Mouse (Mus musculus) embryo, embryonic 9.5 days (tissue): ENCODE measurements around the gene Soat2.

Source experiments
- DNase-seq: peaks from one replicate; pipeline ENCODE4 v3.0.0-alpha.2; 2017; ENCODE audit errors: extremely low spot score

Soat2 gene

DNA sequence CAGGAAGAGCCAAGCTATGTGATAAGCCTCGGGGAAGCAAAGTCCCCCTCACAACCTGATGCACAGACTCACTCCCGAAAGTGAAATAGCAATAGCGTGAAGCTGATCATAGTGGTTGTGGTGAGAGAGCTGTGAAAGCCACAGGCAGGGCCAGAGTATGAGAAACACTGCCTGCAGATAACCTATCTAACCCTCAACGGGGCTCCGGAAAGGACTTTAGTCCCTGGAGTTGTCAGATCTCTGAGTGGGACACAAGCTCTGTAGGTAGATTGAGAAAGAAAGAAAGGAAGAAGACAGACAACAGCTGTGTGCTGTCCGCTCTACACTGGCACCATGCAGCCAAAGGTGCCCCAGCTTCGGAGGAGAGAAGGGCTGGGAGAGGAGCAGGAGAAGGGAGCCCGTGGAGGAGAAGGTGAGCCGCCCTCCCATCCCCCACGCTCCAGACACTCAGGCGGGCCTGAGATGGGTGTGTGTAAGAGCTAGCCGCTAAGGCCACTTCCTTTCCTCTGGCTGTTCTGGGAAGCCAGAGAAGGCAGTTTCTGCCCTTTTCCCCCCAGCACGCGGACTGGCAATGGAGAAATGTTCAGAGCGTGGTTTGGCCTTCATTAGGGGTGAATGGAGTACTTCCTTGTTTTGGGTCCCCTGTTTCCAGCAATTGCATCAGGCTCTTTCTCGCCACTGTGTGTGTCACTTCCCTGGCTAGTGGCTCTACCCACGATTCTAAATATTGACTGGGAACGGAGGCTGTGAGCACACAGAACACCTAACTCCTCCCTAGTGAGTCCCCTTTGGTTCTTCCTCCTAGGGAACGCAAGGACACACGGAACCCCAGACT, at the start of gene Soat2:
Soat2 (plus strand) TSS at position 226 of the 835 bp plus-strand sequence.
- no peak for DNase-seq

DNA sequence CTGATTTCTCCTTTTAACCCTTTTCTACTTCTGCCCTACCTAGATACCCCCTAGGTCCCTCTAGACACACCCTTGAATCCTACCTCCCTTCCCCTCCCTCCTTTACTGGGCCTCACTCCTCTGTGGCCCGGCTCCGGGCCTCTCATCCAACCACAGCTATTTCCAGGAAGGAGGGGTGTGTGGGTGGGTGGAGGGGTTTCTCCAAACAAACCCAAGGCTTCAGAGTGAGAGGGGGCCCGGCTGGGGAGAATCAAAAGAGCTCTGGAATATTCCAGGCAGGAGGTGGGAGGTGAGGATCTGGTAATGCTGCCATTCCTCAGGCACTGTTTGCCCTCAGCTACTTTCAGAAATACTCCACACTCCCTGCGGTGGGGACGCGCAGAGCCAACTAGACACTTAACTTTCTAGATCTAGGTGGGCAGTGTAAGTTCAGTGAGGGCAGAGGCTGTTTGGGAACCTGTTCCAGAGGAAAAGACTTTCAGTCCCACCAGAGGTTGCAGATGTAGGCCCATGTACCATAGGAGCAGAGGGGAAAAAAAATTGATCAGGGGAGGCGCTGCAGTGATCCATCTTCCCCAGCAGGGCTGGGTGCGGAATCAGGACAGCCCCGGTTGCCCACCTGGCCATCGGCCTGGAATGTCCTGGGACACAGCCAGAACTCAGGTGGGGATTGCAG, 49.2 kb upstream of the Soat2 start:
- peak; percentile 23 for DNase-seq

DNA sequence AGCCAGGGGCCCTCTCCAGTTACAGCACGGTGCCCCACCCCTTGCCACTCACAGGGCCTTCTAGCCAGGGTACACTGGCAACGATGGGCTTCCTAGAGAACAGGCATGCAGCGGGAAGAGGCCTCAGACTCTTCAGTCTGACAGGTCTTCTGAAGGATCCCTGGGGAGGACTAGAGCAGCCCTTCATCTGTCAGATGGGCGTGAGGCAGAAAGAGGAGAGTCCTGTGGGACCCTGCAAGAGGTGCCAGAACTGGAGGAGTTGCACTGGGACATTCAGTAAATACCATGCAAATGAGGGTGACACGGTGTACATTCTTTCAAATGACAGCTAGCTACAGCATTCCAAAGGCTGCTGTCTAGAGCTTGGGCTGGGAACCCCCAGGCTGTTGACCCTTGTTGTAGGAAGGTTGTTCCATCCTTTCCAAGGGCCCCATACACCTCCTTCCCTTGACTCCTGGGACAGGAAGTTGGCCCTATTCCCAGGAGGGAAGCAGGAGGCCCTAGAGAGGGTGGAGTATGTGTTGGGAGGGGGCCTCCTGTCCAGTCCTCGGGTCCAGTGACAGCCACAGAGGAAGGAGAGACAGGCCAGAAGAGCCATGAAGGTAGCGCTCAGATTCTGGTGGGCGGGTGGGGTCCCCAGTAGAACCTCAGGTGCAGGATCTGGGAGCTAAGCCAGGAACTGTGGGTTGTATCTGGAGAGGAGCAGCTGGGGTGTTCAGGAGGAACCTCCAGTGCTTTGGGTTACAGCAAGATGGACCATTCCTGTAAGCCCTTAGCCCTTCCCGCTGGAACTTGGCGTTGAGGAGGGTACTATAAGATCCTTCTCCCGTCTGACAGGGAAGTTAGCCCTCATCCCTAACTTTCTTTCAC, 48.4 kb upstream of the Soat2 start:
- no peak for DNase-seq

GRCm38 (mm10) chr15:102102548-102103121, 47.7 kb upstream of the Soat2 start:
- DNase-seq, result no peak

GRCm38 (mm10) chr15:102103371-102103946, 46.9 kb upstream of the Soat2 start:
- DNase-seq, result peak; percentile 68

- DNase-seq, result peak; percentile 57
These were observed 46.3 kb upstream of the Soat2 start for GRCm38 (mm10) chr15:102103947-102104555.

DNA sequence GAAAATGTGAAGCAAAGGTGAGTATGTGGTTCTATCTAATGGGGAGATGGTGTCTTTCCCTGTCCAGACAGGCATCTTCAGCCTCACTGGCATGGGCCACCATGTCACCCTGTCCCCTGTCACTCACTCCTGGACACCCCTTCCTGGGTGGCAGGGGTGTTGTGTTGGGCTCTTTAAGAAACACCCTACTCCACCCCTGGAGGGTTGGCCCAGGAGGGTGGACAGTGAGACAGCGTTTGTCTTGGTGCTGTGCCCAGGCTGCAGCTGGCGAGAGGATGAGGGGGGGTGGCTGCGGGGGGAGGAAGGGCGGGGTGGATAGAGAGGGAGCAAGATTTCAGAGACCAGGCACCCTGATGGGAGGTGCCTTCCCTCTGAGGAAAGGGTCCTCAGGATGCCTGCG, 45.0 kb upstream of the Soat2 start:
- no peak for DNase-seq

GRCm38 (mm10) chr15:102105764-102106730, 44.3 kb upstream of the Soat2 start:
- peak; percentile 47 for DNase-seq

DNA sequence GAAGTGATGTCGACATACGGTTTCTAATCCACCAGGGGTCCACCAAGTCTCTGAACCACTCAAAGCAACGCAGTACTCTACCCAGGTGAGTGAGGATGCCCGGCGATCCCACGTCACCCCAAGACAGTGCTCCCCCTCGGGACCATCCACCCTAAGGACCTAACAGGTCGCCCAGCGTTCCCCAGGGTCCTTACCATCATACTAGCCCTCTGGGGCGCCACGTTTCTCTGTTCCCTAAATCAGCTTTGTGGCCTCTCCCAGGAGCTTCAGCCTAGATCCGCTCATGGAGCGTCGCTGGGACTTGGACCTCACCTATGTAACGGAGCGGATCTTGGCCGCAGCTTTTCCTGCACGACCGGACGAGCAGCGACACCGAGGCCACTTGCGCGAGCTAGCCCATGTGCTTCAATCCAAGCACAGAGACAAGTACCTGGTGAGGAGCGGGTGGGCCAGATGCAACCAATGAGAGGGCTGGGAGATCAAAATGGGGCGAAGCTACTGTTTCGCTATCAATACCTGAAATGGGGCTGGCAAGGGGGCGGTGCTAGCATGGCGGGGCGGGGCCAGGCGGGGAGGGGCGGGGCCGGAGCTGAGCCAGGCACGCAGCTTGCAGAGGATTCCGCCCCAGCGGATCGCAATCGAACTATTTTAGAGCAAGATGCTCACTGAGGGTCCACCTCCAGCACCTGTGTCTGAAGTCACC, 43.4 kb upstream of the Soat2 start:
- DNase-seq, result peak; percentile 59

- DNase-seq, result peak; percentile 69
These were observed 42.4 kb upstream of the Soat2 start for GRCm38 (mm10) chr15:102107689-102108573.

DNA sequence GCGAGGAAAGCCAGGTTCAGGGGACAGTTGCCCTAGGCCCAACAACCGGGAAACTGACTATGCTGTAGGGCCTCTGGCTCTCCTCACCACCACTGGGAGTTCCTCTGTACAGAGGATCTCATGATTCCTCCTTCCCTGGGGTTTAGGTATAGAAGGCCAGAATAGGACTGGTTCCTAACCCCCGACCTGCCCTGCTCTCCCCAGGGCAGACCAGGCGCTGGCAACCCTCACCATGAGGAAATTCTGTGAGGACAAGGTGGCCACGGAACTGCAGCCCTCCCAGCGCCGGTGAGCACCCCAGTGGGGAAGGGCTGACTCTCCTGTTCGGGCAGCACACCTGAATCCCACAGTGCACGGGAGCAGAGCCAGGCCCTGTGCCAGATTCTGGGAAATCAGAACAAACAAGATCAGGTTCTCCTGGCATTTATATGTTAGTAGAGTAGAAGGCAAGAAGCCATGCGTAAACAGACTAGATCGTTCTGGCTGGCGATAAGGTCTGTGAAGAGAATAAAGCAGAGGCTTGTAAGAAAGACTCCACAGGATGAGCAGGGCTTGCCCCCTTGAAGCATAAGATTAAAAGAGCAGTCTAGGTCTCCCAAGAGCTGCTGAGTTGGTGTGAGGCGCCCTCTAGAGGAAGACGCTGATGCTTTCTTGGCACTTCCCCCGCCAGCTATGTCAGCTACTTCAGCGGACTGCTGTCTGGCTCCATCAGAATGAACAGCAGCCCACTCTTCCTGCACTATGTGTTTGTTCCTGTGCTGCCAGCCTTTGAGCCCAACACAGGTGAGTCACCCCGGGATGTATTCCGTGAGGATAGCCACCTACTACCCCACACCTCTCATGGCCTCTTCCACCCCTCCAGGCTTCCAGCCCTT, 41.4 kb upstream of the Soat2 start:
- DNase-seq, result peak; percentile 76

DNA sequence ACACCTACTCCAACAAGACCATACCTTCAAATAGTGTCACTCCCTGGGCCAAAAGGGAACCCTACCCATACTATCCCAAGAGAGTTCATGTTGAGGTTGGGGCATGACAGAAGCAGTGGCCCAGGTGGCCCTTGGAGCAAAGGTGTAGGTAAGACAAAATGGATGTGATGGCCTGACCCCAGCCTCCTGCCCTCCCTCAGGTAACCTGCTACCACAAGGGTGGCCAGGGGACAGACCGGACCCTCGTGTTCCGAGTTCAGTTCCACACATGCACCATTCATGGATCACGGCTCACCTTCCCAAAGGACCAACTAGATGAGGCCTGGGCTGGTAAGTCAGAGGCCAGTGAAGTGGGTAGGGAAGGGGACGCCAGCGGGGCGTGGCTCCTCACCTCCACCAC, 40.1 kb upstream of the Soat2 start:
- no peak for DNase-seq

DNA sequence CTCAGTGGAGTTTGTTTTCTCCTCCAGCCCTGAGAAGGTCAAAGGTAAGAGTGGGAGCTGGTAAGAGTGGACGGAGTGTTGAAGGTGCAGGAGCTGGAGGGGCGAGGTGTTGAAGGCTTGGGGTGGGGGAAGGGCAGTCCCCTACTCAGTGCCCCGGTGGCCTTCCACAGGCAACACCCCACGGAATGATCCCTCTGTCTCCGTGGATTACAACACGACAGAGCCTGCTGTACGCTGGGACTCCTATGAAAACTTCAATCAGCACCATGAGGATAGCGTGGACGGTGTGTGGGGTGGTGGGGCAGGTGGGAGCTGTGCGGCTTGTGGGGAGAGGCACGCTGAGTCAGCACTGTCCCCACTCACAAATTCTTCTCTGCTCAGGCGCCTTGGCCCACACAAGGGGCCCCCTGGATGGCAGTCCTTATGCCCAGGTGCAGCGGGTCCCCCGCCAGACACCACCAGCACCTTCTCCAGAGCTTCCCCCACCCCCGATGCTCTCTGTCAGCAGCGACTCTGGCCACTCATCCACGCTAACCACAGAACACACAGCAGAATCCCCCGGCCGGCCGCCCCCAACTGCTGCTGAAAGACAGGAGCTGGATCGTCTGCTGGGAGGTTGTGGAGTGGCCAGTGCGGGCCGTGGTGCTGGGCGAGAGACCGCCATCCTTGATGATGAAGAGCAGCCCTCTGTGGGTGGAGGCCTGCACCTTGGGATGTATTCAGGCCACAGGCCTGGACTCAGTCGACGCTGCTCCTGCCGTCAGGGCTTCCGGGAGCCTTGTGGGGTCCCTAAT, 39.4 kb upstream of the Soat2 start:
- no peak for DNase-seq

DNA sequence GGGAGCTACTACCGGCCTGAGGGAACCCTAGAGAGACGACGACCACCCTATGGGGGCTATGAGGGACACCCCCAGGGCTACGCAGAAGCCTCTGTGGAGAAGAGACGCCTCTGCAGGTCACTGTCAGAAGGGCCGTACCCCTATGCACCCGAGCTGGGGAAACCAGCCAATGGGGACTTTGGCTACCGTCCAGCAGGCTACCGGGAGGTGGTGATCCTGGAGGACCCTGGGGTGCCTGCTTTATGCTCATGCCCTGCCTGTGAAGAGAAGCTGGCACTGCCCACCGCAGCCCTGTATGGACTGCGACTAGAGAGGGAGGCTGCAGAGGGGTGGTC, 38.9 kb upstream of the Soat2 start:
- DNase-seq, result no peak

DNA sequence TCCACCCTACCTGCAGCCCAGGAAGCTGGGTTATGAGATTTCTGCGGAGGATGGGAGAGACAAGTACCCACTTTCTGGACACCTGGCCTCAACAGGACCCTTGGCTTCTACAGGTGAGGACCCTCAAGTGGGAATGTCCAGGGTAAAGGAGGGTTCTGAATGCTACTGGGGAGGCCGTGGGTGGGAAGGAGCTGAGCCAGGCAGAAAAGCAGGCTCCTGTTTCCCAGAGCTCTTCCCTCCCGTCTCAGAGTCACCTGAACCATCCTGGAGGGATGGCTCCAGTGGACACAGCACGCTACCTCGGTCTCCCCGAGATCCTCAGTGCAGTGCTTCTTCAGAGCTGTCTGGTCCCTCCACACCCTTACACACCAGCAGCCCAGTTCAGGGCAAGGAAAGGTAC, 38.1 kb upstream of the Soat2 start:
- no peak for DNase-seq

DNA sequence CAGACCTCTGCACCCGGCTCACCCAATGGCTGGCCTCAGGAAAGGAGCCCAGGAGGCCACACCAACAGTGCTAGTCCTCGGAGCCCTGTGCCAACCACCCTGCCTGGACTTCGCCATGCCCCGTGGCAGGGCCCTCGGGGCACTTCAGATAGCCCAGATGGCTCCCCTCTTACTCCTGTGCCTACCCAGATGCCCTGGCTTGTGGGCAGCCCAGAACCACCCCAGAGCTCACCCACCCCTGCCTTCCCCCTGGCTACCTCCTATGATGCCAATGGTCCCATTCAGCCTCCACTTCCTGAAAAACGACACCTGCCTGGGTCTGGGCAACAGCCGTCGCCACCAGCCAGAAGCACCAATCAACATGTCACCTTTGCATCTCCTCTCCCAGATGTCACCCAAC, 37.5 kb upstream of the Soat2 start:
- DNase-seq, result no peak

GRCm38 (mm10) chr15:102113674-102114073, 36.7 kb upstream of the Soat2 start:
- no peak for DNase-seq
